Mouse (Mus musculus): ENCODE results near the gene Spaca9.

- TF ChIP-seq CTCF (IDR thresholded peaks at IDR 0.05; ENCODE audit: extremely low read depth, insufficient read length, insufficient replicate concordance, low read depth, low read length) (no peak), POLR2A (IDR thresholded peaks at IDR 0.05; ENCODE audit: low read depth, low read length) (no peak)
Observed at GRCm38 (mm10) chr2:28742701-28743100, 43.2 kb upstream of the Spaca9 start.

Data from small intestine, adult 2 months (tissue).